Mouse (Mus musculus) CH12.LX (cell line): ENCODE measurements around the gene Hyal4. TPM values are rescaled to one million over a fixed set of nuclear protein-coding genes. Genes with fewer than 3 reads are reported as not detected.

ENCODE experiments used
- DNase-seq: peaks from one replicate; pipeline ENCODE4 v3.0.0-alpha.2; 2013; ENCODE audit errors: extremely low read depth
- H3K27ac ChIP-seq: 2 replicates; pipeline ENCODE4 v1.5.1; 2012; ENCODE audit warnings: low read depth, mild to moderate bottlenecking, control low read depth, moderate library complexity; ENCODE audit not compliant: insufficient read depth
- H3K27me3 ChIP-seq: replicated peaks from 2 replicates; pipeline ENCODE3; 2012; ENCODE audit warnings: inconsistent platforms
- H3K36me3 ChIP-seq, 2 experiments: replicated peaks in 1 of 2; 2 replicates each; pipeline versions ENCODE3 to v1.6.1; 2012; ENCODE audit warnings: inconsistent platforms in 1 of 2, low read length in 1 of 2, mild to moderate bottlenecking in 1 of 2, mixed read lengths in 1 of 2, moderate library complexity in 1 of 2; ENCODE audit not compliant: control insufficient read depth in 1 of 2, insufficient read depth in 1 of 2
- H3K4me1 ChIP-seq, 2 experiments: 2 replicates each; pipeline ENCODE4 v1.6.1; 2012; ENCODE audit warnings: inconsistent platforms in 1 of 2, moderate library complexity in 1 of 2; ENCODE audit not compliant: insufficient read depth in 2 of 2, control insufficient read depth in 1 of 2
- H3K4me2 ChIP-seq: 2 replicates; pipeline ENCODE4 v1.6.1; 2012; ENCODE audit warnings: low read depth, mild to moderate bottlenecking, control low read depth; ENCODE audit not compliant: poor library complexity, insufficient read depth, severe bottlenecking
- H3K4me3 ChIP-seq, 3 experiments: fragments of 150-350 bp in 1 of 3; sonication (generic) in 1 of 3; replicated peaks in 1 of 3; 2 replicates each; pipeline versions ENCODE3 to v1.5.1; 2011 to 2012; ENCODE audit warnings: low read depth in 2 of 3, low read length in 2 of 3, mild to moderate bottlenecking in 2 of 3, moderate library complexity in 2 of 3, control low read depth in 1 of 3, improper control_type of control experiment in 1 of 3, inconsistent platforms in 1 of 3, mixed read lengths in 1 of 3; ENCODE audit not compliant: poor library complexity in 1 of 3
- H3K79me2 ChIP-seq: replicated peaks from 2 replicates; pipeline ENCODE4 v1.6.1; 2012; ENCODE audit warnings: mild to moderate bottlenecking, moderate library complexity; ENCODE audit not compliant: control insufficient read depth, poor library complexity, insufficient read depth, severe bottlenecking; ENCODE audit errors: extremely low read depth
- H3K9ac ChIP-seq: 2 replicates; pipeline ENCODE4 v1.6.1; 2012; ENCODE audit warnings: low read depth, mild to moderate bottlenecking, control low read depth, moderate library complexity; ENCODE audit not compliant: insufficient read depth
- H3K9me3 ChIP-seq: replicated peaks from 2 replicates; pipeline ENCODE3; 2012; ENCODE audit warnings: low read length, inconsistent platforms, mixed read lengths
- BHLHE40 ChIP-seq: IDR thresholded peaks from 2 replicates; pipeline ENCODE4 v1.6.1; 2011; ENCODE audit warnings: mild to moderate bottlenecking, low read depth, low read length, improper control_type of control experiment
- CHD2 ChIP-seq: IDR thresholded peaks from 2 replicates; pipeline ENCODE4 v1.6.1; 2011; ENCODE audit warnings: low read length, improper control_type of control experiment
- JUND ChIP-seq: conservative IDR thresholded peaks from 2 replicates; pipeline ENCODE4 v1.6.1; 2011; ENCODE audit warnings: low read depth, low read length, improper control_type of control experiment
- SIN3A ChIP-seq: IDR thresholded peaks from 2 replicates; pipeline ENCODE4 v1.6.1; 2012; ENCODE audit warnings: low read length, improper control_type of control experiment, inconsistent platforms
- dilution Hi-C: fragments of 300-500 bp; cut with MboI; formaldehyde crosslinking; loops from 2 replicates; pipeline ENCODE4 v1.14.3; 2020; ENCODE audit warnings: low sequenced_read_pairs; ENCODE audit not compliant: extremely low pct_unique_long_range_greater_than_20kb, extremely low pct_ligation_motif_present
- in situ Hi-C: fragments of 300-500 bp; cut with MboI; formaldehyde crosslinking; loops from 3 replicates; pipeline ENCODE4 v1.14.3; 2019; ENCODE audit warnings: low sequenced_read_pairs, low pct_ligation_motif_present, low pct_unique_long_range_greater_than_20kb, mixed read lengths
- polyA plus RNA-seq: library from polyadenylated mRNA; unstranded; fragments of >175 nt; gene quantifications from 2 replicates; pipeline ENCODE4 v1.2.1, GENCODE M21; 2012; ENCODE audit warnings: low read depth; ENCODE audit not compliant: insufficient read length
- total RNA-seq, 2 experiments: library from RNA; depleted of rRNA; stranded (reverse); fragments of 300-350 nt in 1 of 2; fragments of >200 nt in 1 of 2; gene quantifications; 2 replicates each; pipeline ENCODE4 v1.2.3; 2012 to 2014

Hyal4 gene
- total and polyA plus RNA-seq, 3 experiments, result not detected

DNA sequence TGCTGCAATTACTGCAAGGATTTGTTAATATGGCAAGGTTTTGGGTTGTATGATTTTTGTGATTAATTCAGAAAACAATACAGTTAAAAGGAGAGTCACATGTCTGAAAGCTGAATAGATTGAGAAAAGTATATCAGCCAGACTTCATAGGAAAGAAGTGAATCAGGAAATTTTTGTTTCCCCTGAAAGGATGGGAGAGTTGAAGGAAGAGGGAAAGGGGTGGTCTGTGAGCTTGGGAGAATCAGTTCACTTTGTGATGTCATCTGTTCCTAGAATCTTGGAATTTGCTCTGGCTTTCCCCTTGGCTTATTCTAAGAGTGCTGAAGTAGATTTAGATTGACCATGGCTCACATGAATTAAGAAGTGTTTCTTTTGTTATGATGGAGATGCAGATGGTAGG lies 42.8 kb downstream of the Hyal4 start, which contains the start of gene Spam1:
Spam1 (plus strand) TSS at position 301 of the 400 bp plus-strand sequence.
- DNase-seq, result no peak
- H3K36me3 ChIP-seq, result no peaks in the 10 kb centered on the region
- no peak within 1 kb of the TSS for H3K9ac ChIP-seq
- no peak within 1 kb of the TSS for H3K4me2 ChIP-seq
- H3K9me3 ChIP-seq, result no peaks in the 10 kb centered on the region
- H3K27me3 ChIP-seq, result no peaks in the 10 kb centered on the region
- H3K27ac ChIP-seq, result no peak within 1 kb of the TSS
- H3K4me1 ChIP-seq, result no peaks in the 10 kb centered on the region
- H3K4me3 ChIP-seq, result no peak within 1 kb of the TSS
- dilution Hi-C loops (no loop called here), in situ Hi-C loops (no loop called here)
- no peaks in the 10 kb centered on the region for H3K79me2 ChIP-seq
- TF ChIP-seq SIN3A, result no peak
- TF ChIP-seq CHD2, result no peak
- no peak for TF ChIP-seq BHLHE40
- no peak for TF ChIP-seq JUND

Other genes starting within 250 kb of the Hyal4 start
- not detected in 2 replicates for gene Iqub, start 233.3 kb upstream of the Hyal4 start, total RNA-seq (2012; rRNA removed)
- not detected in 2 replicates for gene Iqub, start 233.3 kb upstream of the Hyal4 start, total RNA-seq (2014; rRNA removed)
- not detected in 2 replicates for gene Iqub, start 233.3 kb upstream of the Hyal4 start, polyA plus RNA-seq
- 162 and 222 TPM in 2 replicates for gene Ndufa5, start 220.3 kb upstream of the Hyal4 start, total RNA-seq (2012; rRNA removed)
- 67.2 and 92.0 TPM in 2 replicates for gene Ndufa5, start 220.3 kb upstream of the Hyal4 start, total RNA-seq (2014; rRNA removed)
- 372 and 433 TPM in 2 replicates for gene Ndufa5, start 220.3 kb upstream of the Hyal4 start, polyA plus RNA-seq
- gene Asb15, start 220.2 kb upstream of the Hyal4 start, total RNA-seq (2012; rRNA removed), result not detected in 2 replicates
- gene Asb15, start 220.2 kb upstream of the Hyal4 start, total RNA-seq (2014; rRNA removed), result not detected in 2 replicates
- 0.10 TPM in 2 replicates for gene Asb15, start 220.2 kb upstream of the Hyal4 start, polyA plus RNA-seq
- gene Lmod2, start 150.6 kb upstream of the Hyal4 start, total RNA-seq (2012; rRNA removed), result not detected in 2 replicates
- gene Lmod2, start 150.6 kb upstream of the Hyal4 start, total RNA-seq (2014; rRNA removed), result not detected in 2 replicates
- not detected in 2 replicates for gene Lmod2, start 150.6 kb upstream of the Hyal4 start, polyA plus RNA-seq
- gene Wasl, start 83.3 kb upstream of the Hyal4 start, total RNA-seq (2012; rRNA removed), result 3.9 and 5.6 TPM in 2 replicates
- gene Wasl, start 83.3 kb upstream of the Hyal4 start, total RNA-seq (2014; rRNA removed), result 7.6 and 7.8 TPM in 2 replicates
- gene Wasl, start 83.3 kb upstream of the Hyal4 start, polyA plus RNA-seq, result 7.4 and 8.4 TPM in 2 replicates
- not detected in 2 replicates for gene Hyal6, start 15.1 kb upstream of the Hyal4 start, total RNA-seq (2012; rRNA removed)
- not detected in 2 replicates for gene Hyal6, start 15.1 kb upstream of the Hyal4 start, total RNA-seq (2014; rRNA removed)
- not detected in 2 replicates for gene Hyal6, start 15.1 kb upstream of the Hyal4 start, polyA plus RNA-seq
- gene Spam1, start 42.9 kb downstream of the Hyal4 start, total RNA-seq (2012; rRNA removed), result not detected in 2 replicates
- not detected in 2 replicates for gene Spam1, start 42.9 kb downstream of the Hyal4 start, total RNA-seq (2014; rRNA removed)
- gene Spam1, start 42.9 kb downstream of the Hyal4 start, polyA plus RNA-seq, result not detected in 2 replicates
- not detected in 2 replicates for gene Hyal5, start 109.7 kb downstream of the Hyal4 start, total RNA-seq (2012; rRNA removed)
- not detected in 2 replicates for gene Hyal5, start 109.7 kb downstream of the Hyal4 start, total RNA-seq (2014; rRNA removed)
- gene Hyal5, start 109.7 kb downstream of the Hyal4 start, polyA plus RNA-seq, result not detected in 2 replicates
- not detected in 2 replicates for gene Tmem229a, start 208.0 kb downstream of the Hyal4 start, total RNA-seq (2012; rRNA removed)
- not detected in 2 replicates for gene Tmem229a, start 208.0 kb downstream of the Hyal4 start, total RNA-seq (2014; rRNA removed)
- gene Tmem229a, start 208.0 kb downstream of the Hyal4 start, polyA plus RNA-seq, result not detected in 2 replicates